Mouse (Mus musculus) frontal cortex, postnatal 10 days (tissue): ENCODE measurements around the gene Shisal1.
A peak's percentile ranks its signal among the peaks of the same experiment; 100 is the strongest.

Source experiments
- DNase-seq, 2 experiments: peaks; one replicate each; pipeline ENCODE4 v3.0.0; 2022; ENCODE audit warnings: low spot score in 2 of 2, mixed read lengths in 1 of 2

Gene Shisal1

GRCm38 (mm10) chr15:84425733-84426132, 21.2 kb downstream of the Shisal1 start:
- no peak for DNase-seq

- DNase-seq: no peak
Measured at GRCm38 (mm10) chr15:84423781-84424180, 23.1 kb downstream of the Shisal1 start.

DNA sequence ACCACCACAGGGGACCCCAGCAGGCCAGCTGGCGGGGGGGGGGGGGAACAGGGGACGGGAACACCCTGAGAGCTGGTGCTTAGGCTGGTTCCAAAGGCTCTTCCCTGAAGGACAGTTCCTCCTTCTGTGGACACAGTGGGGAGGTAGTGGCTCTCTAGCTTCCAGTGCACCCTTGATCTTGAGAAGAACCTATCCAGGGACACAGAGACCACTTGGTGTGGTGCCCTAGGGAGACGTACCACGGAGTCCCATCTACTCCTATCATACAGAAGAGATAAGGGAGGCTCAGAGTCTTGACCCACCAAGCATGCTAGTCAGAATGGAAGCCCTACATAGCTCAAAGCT, 28.7 kb downstream of the Shisal1 start:
- DNase-seq: no peak

DNA sequence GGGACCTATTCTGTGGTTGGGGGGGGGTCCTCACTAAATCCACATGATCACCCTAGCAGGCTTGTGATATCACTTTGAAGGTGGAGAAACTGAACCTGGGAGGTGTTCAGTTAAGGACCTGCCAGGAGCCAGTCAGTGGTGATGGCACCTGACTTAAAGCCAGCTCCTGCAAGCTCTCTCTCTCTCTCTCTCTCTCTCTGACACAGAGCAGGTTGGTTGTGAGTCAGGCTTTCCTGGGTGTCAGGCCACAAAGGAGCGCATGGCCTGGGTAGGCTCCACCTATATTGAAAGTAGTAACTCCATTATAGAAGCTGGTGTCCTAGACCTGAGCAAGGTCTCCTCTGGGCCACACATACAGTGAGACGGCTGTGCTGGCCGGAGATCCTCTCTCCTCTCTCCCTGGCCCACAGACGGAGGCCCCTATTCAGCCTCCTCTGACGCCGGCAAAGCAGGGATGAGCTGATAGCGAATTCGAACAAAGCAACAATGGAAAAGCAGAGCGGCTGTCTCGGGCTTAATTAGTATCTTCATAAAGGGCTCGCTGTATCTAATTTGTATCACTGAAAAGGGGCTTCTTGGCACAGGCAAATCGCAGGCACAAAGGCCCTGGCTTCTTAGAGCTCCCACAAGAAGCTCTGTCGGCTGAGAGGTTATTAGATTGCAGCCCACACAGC, 29.2 kb downstream of the Shisal1 start:
- DNase-seq: no peak

GRCm38 (mm10) chr15:84417017-84417416, 29.9 kb downstream of the Shisal1 start:
- no peak for DNase-seq

- peak; percentile 65 to 76 for DNase-seq
Measured at GRCm38 (mm10) chr15:84414040-84414848, 32.7 kb downstream of the Shisal1 start.

- no peak for DNase-seq
Measured at GRCm38 (mm10) chr15:84412409-84412808, 34.5 kb downstream of the Shisal1 start.

GRCm38 (mm10) chr15:84410052-84410451, 36.8 kb downstream of the Shisal1 start:
- no peak for DNase-seq

- DNase-seq: peak; percentile 48 to 61
Measured at GRCm38 (mm10) chr15:84408576-84408975, 38.3 kb downstream of the Shisal1 start.

GRCm38 (mm10) chr15:84405759-84406158, 41.1 kb downstream of the Shisal1 start:
- no peak for DNase-seq

DNA sequence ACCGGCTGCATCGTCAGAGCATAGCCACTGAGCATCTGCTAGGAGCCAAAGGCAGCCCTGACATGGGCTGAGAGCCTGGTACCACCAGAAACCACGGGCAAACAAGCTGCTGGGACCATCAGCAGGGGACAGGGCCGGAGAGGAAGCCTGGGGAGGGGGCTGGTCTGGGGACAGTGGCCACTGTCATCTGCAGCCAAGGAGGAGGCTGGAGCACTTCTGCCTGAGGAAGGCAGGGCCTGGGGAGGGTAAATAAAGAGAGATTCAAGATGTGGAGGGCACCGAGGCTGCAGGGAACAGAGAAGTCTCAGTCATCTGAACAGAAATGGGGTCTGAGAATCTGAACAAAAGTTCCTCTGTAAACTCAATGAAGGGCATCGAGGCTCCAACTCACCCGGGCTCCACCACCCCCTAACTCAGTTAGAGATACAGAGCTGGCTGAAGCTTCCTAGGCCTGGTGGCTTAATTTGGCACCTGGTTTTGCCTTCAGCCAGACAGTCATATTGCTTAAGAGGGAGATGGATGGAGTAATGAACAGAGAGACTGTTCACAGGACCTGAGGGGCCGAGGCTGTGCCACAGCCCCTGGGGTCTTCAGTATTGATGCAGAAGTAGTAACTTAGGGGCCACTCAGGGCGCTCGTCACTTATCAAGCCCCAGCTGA, 43.3 kb downstream of the Shisal1 start:
- no peak for DNase-seq

DNA sequence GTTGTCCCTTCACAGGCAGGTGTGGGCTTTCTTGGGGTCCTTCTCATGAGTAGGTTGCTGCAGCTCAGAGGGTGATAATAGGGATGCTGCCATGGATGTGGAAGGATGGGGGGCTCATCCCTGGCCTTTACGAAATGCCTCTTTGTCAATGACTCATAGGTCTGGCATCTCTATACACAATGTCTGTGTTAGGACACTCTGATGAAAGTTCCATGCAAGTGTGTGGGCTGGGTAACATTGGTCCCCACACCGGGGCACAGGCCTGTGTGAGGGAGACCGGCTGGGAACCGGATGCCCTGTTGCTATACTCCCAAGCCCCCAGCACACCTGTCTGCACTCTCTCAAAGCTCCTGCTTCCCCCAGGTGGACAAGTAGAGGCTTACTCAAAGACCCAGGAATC, 48.3 kb downstream of the Shisal1 start:
- DNase-seq: no peak

GRCm38 (mm10) chr15:84397663-84398169, 49.2 kb downstream of the Shisal1 start:
- no peak for DNase-seq

DNA sequence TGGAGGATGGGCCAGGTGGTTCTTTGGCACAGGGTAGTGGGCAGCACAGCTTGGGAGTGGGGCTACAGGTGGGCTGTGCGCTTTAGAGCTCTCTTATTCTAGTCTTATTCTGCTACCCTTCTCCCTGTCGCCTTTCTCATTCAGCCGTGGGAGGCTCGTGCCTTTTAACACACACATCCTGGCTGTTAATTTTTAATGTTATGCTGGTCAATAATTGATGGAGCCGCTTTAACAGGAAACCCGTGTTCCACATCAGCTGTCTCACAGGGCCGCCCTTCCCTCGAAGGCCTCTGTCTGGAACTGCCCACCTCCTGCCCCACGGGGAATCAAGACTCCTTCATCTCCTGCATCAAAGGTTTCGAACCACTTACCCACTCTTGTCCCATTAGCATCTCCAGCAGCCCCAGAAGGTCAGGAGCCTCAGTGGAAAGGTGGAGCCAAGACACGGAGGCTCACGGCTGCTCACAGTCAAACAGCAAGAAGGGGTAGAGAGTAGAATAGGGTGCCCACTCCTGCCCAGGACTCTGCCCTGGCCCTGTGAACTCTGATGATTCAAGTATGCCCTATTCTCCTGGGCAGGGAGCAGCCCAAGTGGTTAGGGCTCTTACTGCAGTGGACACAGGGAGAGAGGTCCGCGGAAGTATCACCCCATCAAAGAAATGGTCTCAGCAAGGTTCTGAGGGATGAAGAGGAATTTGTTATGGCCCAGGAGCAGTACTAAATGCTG, 51.4 kb downstream of the Shisal1 start:
- no peak for DNase-seq

DNA sequence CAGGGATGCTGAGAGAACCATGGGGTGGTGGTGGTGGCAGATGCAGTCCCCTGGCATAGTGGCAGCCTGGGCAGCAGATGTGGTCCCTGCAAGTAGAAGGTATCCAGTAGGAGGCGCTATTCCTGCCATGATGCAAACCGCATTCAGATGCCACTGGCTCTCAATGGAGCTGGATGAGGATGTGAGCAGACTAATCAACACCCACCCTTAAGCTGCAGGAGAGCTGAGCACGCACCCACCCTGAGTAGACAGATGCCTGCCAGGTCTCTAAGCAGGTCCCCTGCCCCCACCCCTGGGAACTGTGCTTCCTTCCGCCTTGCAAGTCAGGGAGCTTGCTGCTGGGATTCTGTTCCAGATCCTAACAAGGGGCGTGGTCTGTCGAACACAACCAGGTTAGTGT, 53.6 kb downstream of the Shisal1 start:
- DNase-seq: no peak

DNA sequence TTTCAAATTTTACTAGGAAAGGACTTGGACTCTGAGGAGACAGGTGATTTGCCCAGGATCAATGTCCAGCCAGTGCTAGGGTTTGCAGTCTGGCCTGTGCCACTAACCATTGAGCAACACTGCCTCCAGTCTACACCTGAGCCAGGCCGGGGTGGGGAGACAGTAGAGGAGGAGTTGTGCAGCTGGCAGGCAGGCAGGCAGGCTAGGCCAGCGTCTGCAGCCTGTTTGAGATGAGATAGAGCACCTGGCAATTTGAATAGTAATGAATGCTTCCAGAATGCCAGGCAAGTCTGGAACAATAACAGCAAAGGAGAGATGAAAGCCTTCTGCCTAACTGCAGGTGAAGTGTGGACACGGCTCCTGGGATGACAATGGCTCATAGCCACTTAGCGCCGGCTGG, 54.1 kb downstream of the Shisal1 start:
- DNase-seq: no peak

GRCm38 (mm10) chr15:84392131-84392530, 54.8 kb downstream of the Shisal1 start:
- no peak for DNase-seq

DNA sequence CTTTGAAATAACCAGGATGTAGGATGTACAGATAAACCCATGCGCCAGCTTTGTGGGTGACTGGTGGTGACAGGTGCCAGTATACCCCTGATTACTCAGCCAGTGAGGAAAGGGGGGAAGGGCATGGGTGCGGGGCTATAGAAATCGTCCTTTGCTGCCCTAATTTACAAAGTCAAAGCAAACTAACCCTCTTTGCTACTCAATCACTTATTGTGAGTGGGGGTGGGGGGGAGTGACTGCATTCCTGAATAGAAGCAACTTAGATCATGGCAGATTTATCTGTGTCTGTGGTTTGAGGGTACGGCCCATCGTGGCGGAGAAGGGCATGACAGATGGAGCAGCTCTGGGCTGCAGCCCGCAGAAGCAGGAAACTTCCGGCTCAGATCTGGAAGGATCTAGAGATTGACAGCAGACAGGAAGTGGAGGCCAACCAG, 58.2 kb downstream of the Shisal1 start:
- no peak for DNase-seq

DNA sequence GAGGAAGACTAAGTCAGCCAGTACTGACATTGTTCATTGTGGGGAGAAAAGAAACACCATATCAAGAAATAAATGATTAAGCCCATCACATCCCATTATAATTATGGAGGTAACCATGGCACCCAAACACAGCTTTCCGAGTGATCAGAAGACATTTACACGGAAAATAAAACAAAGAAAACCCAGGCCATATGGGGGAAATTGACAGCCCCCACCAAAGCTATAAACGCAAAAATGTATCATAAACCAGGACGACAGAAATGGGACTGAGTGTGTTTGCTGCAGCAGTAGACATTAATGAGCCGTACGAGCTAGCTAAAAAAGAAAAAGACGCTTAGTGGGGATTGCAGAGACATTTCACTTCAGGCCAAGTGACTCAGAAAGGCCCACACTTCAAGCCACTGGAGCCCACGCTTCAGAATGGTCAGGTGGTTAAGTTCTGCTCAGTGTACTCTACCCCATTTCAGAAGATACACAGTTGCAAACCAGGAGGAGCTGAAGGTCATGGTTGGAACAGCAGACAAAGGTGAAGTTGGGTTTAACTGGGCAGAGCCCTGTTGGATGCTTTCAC, 60.8 kb downstream of the Shisal1 start:
- DNase-seq: no peak

DNA sequence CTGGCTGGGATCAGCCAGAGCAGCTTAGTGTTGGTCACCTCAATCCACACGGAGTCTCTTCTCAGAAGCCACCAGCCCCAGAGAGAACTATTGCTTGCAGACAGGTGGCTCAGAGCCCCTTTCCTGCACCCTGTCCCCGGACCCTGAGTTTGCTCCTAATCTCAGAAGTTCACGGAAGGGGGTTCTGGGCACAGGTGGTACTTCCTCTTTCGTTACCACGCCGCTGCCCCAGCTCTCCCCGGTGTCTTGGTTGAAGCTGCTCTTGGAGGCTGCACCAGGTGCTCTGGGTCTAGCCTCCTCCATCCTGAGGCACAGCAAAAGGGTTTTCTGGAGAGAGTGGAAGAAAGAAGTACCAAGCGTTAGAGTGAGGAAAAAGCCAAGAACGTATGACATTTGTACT, 62.8 kb downstream of the Shisal1 start:
- DNase-seq: no peak

DNA sequence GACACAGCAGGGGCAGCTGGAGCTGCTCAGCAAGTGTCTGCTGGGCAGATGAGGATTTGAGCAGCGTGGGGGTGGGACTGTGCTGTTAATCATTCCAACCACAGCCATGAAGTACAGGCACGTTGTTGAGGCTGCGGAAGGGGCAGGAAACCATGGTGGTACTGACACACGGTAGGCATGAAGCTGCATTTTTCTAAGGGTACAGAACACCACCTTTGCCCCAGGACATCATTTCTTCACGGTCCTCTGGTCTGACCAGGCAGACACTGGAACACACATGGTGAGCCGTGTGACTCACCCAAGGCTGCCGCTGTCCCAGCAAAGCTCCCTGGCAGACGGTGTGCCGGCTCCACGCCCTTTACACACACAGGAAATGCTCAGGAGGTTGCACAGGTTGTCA, 66.7 kb downstream of the Shisal1 start:
- no peak for DNase-seq

DNA sequence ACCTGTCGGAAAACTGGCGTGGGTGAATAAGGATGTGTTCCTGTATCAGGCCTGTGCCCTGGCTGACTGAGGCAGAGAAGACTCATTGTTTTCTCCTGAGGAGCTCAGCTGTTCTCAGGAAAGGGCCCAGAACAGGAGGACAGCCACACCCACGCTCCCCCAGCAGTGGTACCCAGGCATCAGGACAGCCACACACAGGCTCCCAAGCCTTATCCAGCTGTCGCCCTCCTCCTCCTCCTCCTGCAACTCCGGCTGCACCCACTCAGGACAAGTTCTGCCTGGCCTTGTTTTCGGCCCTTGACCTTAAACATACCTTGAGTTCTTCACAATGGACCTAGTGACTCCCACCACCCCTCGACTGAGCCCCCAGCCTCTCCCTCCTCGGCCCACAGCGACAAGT, 68.2 kb downstream of the Shisal1 start:
- no peak for DNase-seq
